Mouse (Mus musculus) MEL (cell line): ENCODE data around the gene Dcaf5.

Source experiments
- CTCF ChIP-seq, 3 experiments: IDR thresholded peaks in 2 of 3; conservative IDR thresholded peaks in 1 of 3; 2 replicates each; pipeline ENCODE4 v1.5.1; 2011 to 2012; ENCODE audit warnings: low read length in 3 of 3, low read depth in 2 of 3, mild to moderate bottlenecking in 2 of 3, improper control_type of control experiment in 1 of 3, inconsistent platforms in 1 of 3, mixed read lengths in 1 of 3, moderate library complexity in 1 of 3; ENCODE audit not compliant: control insufficient read depth in 1 of 3, insufficient read depth in 1 of 3, poor library complexity in 1 of 3, severe bottlenecking in 1 of 3
- EP300 ChIP-seq, 2 experiments: IDR thresholded peaks; 2 replicates each; pipeline ENCODE4 v1.6.1; 2011; ENCODE audit warnings: improper control_type of control experiment in 2 of 2, low read length in 2 of 2, low read depth in 1 of 2, mild to moderate bottlenecking in 1 of 2
- GATA1 ChIP-seq: IDR thresholded peaks from 2 replicates; pipeline ENCODE4 v1.6.1; 2011; ENCODE audit warnings: low read depth, low read length, improper control_type of control experiment
- HCFC1 ChIP-seq: IDR thresholded peaks from 2 replicates; pipeline ENCODE4 v1.6.1; 2012; ENCODE audit warnings: low read depth, mild to moderate bottlenecking, inconsistent platforms, low read length, improper control_type of control experiment, moderate library complexity
- KAT2A ChIP-seq: conservative IDR thresholded peaks from 2 replicates; pipeline ENCODE4 v1.6.1; 2012; ENCODE audit warnings: low read depth, low read length, improper control_type of control experiment, inconsistent platforms
- NELFE ChIP-seq: IDR thresholded peaks from 2 replicates; pipeline ENCODE4 v1.6.1; 2011; ENCODE audit warnings: low read depth, low read length, improper control_type of control experiment
- POLR2A ChIP-seq, 2 experiments: IDR thresholded peaks; 2 replicates each; pipeline ENCODE4 v1.6.1; 2011 to 2012; ENCODE audit warnings: low read length in 2 of 2, mild to moderate bottlenecking in 2 of 2, control low read depth in 1 of 2, improper control_type of control experiment in 1 of 2, low read depth in 1 of 2, moderate library complexity in 1 of 2; ENCODE audit not compliant: control insufficient read depth in 1 of 2, insufficient read depth in 1 of 2, poor library complexity in 1 of 2
- POLR2AphosphoS2 ChIP-seq: IDR thresholded peaks from 2 replicates; pipeline ENCODE4 v1.6.1; 2011; ENCODE audit warnings: low read length, improper control_type of control experiment
- UBTF ChIP-seq: IDR thresholded peaks from 2 replicates; pipeline ENCODE4 v1.6.1; 2012; ENCODE audit warnings: low read depth, mild to moderate bottlenecking, inconsistent platforms, low read length, improper control_type of control experiment, moderate library complexity, borderline replicate concordance; ENCODE audit not compliant: insufficient read depth
- ZC3H11A ChIP-seq: IDR thresholded peaks from 2 replicates; pipeline ENCODE4 v1.6.1; 2012; ENCODE audit warnings: low read depth, mild to moderate bottlenecking, inconsistent platforms, low read length, improper control_type of control experiment
- ZNF384 ChIP-seq: IDR thresholded peaks from 2 replicates; pipeline ENCODE4 v1.6.1; 2012; ENCODE audit warnings: low read depth, mild to moderate bottlenecking, inconsistent platforms, low read length, improper control_type of control experiment

DNA sequence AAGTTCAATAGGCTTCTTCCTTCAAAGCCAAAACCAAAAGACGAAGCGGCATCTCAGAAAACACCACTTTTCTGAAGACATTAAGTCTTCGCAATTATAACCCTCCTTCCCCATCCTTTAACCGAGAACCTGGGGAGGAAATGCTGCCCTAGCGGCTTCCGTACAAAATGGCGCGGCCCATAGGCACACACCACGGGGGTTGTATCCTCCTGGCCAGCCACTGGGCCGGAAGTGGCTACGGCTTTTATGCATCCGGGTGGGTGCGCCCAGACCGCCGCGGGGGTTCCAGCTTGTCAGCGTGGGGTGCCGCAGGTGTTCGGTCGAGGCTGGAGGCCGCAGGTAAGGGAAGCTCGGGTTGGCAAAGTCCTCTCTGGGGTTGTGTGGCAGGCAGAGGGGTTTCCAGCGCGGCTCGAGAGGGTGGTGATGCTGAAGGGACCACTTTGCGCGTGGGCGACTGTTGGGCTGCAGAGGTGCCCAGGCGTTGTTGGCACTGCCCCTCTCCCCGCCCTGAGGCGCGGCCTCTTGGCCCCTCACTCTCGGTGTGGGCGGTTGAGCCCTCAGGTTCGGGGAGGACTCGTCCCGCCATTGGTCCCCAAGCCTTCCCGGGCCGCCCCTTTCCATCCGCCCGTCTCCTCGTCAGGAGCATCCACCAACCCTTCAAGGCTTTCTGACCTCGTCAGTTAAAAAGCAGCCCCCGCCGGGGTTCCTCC is 26.7 kb upstream of the Dcaf5 start, which contains the start of gene Exd2:
- 0 out of 6 replicates have a peak, but pooled peaks of 1 of the 3 experiments have one; percentile 4 for TF ChIP-seq CTCF (IDR thresholded peaks at IDR 0.05 in 2 of 3, conservative IDR thresholded peaks at IDR 0.05 in 1 of 3; ENCODE audit: control insufficient read depth in 1 of 3, insufficient read depth in 1 of 3, low read depth in 2 of 3, low read length in 3 of 3, poor library complexity in 1 of 3, severe bottlenecking in 1 of 3)
- TF ChIP-seq EP300 (IDR thresholded peaks at IDR 0.05; ENCODE audit: low read depth in 1 of 2, low read length in 2 of 2) = peak in 1 of 2 experiments; percentile 4; a peak in 1 of 4 replicates
- peak; percentile 60 to 78; a peak in 3 of 4 replicates for TF ChIP-seq POLR2A (IDR thresholded peaks at IDR 0.05; ENCODE audit: control insufficient read depth in 1 of 2, insufficient read depth in 1 of 2, low read depth in 1 of 2, low read length in 2 of 2, poor library complexity in 1 of 2)
- TF ChIP-seq NELFE = peak; percentile 49
- no peak for TF ChIP-seq GATA1
- TF ChIP-seq UBTF = no peak
- TF ChIP-seq ZNF384 = no peak
- TF ChIP-seq ZC3H11A = no peak
- peak; percentile 95 for TF ChIP-seq HCFC1
- TF ChIP-seq KAT2A = peak; percentile 71; the same call in 1 of the 2 replicates
- no peak for TF ChIP-seq POLR2AphosphoS2
